Mouse (Mus musculus) adrenal gland, adult 8-10 months (tissue): ENCODE data around the gene Rbfox3. TPM values are rescaled to one million over a fixed set of nuclear protein-coding genes. Genes with fewer than 3 reads are reported as not detected.

Source experiments
- DNase-seq: peaks from one replicate; pipeline ENCODE4 v3.0.0; 2022
- total RNA-seq, 4 experiments: library from RNA; stranded (reverse); gene quantifications; 2 replicates each; pipeline ENCODE4 v1.2.4; 2022

The Rbfox3 gene
- total RNA-seq, 4 experiments from 2014 or later, result 5.3 to 13.6 (median 7.8) TPM

- DNase-seq, result no peak
These were observed 370.9 kb downstream of the Rbfox3 start for GRCm38 (mm10) chr11:118540411-118541026.

GRCm38 (mm10) chr11:118538008-118538407 lies 373.4 kb downstream of the Rbfox3 start:
- DNase-seq, result no peak

GRCm38 (mm10) chr11:118534382-118535092 lies 376.9 kb downstream of the Rbfox3 start:
- DNase-seq, result no peak

- DNase-seq, result no peak
These were observed 381.1 kb downstream of the Rbfox3 start for GRCm38 (mm10) chr11:118530313-118530712.

GRCm38 (mm10) chr11:118528761-118529160 lies 382.6 kb downstream of the Rbfox3 start:
- no peak for DNase-seq

GRCm38 (mm10) chr11:118525059-118525458 lies 386.3 kb downstream of the Rbfox3 start:
- DNase-seq, result no peak

GRCm38 (mm10) chr11:118523496-118524145 lies 387.8 kb downstream of the Rbfox3 start:
- DNase-seq, result no peak

- DNase-seq, result no peak
These were observed 390.5 kb downstream of the Rbfox3 start for GRCm38 (mm10) chr11:118520932-118521331.

GRCm38 (mm10) chr11:118520251-118520650 lies 391.1 kb downstream of the Rbfox3 start:
- no peak for DNase-seq

GRCm38 (mm10) chr11:118518743-118519142 lies 392.7 kb downstream of the Rbfox3 start:
- no peak for DNase-seq

- no peak for DNase-seq
These were observed 393.5 kb downstream of the Rbfox3 start for GRCm38 (mm10) chr11:118517924-118518323.

- no peak for DNase-seq
These were observed 399.0 kb downstream of the Rbfox3 start for GRCm38 (mm10) chr11:118512257-118512910.

- DNase-seq, result no peak
These were observed 399.5 kb downstream of the Rbfox3 start for GRCm38 (mm10) chr11:118511851-118512250.

GRCm38 (mm10) chr11:118508341-118508740 lies 403.1 kb downstream of the Rbfox3 start:
- DNase-seq, result no peak

GRCm38 (mm10) chr11:118507904-118508303 lies 403.5 kb downstream of the Rbfox3 start:
- no peak for DNase-seq

GRCm38 (mm10) chr11:118507095-118507494 lies 404.3 kb downstream of the Rbfox3 start:
- DNase-seq, result no peak

- no peak for DNase-seq
These were observed 407.3 kb downstream of the Rbfox3 start for GRCm38 (mm10) chr11:118504180-118504454.

GRCm38 (mm10) chr11:118503418-118504179 lies 407.8 kb downstream of the Rbfox3 start:
- no peak for DNase-seq

- DNase-seq, result no peak
These were observed 408.4 kb downstream of the Rbfox3 start for GRCm38 (mm10) chr11:118502990-118503389.

- DNase-seq, result no peak
These were observed 415.2 kb downstream of the Rbfox3 start for GRCm38 (mm10) chr11:118496066-118496689.

- no peak for DNase-seq
These were observed 416.3 kb downstream of the Rbfox3 start for GRCm38 (mm10) chr11:118495065-118495464.
